Mouse (Mus musculus): ENCODE results near the gene Ogdh. TPM values are rescaled to one million over a fixed set of nuclear protein-coding genes. Genes with fewer than 3 reads are reported as not detected.

Ogdh gene
- polyA plus RNA-seq, 1 experiment from 2014 or later, result 155 TPM

DNA sequence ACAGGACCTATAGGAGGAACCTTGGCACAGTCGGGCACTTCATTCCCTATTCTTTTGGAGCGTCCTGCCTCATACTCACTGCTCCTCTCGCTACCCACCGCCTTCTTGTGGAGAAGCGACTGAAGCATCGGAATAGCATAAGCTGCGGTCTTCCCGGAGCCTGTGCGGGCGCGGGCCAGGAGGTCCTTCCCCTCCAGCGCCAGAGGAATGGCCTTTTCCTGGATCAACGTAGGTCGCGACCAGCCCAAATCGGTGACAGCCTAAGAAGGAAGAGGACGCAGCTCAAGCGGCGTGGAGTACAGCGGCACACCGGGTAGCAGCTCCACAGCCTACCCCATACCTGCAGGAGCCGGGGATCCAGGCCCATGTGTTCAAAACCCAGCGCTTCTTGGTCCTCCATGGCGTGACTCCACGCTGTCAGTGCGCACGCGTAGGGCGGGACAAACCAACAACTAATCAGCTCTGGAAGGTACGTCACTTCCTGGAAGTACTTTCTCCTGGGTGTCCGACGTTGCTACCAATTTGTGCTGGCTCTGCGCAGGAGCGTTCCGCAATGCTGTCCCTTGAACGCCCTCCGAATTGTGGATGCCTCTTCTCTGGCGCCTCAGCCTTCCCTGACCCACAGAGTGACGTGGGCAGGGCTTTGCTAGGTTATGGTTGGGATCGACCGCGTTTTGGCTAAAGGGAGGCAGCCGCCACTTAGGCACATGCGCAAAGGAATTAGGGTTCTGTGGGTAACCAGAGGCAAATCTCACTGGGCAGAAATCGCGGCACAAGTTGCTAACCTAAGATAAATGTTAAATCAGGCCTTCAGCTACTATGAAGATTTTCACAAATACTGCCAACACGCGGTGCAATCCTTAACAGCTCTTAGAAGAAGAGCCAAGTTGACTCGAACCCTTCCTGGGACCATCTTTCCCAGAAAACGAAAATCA lies 23.8 kb upstream of the Ogdh start, which contains the start of gene Ddx56:
Ddx56 (minus strand) TSS at position 453 of the 935 bp plus-strand sequence.
- Histone ChIP-seq H3K4me2 (replicated peaks; ENCODE audit: low read depth, low read length) (peak within 1 kb of the TSS; percentile 87), H3K36me3 (ENCODE audit: insufficient read depth, low read length) (peaks cover 45% of the 10 kb centered on the region), H3K9me3 (ENCODE audit: low read length) (no peaks in the 10 kb centered on the region), H3K27ac (ENCODE audit: low read length) (peak within 1 kb of the TSS; percentile 97), H3K27me3 (ENCODE audit: insufficient read depth, low read length) (no peaks in the 10 kb centered on the region), H3K4me1 (ENCODE audit: insufficient read depth, low read length) (peaks cover 8% of the 10 kb centered on the region), H3K4me3 (ENCODE audit: low read length) (peak within 1 kb of the TSS; percentile 95), H3K9ac (replicated peaks; ENCODE audit: low read length) (peak within 1 kb of the TSS; percentile 81)
- 1% methylated on average over 50 of the region's 50 CpGs for WGBS
- peak; percentile 98 for ATAC-seq (ENCODE audit: low FRiP score, low TSS enrichment)

DNA sequence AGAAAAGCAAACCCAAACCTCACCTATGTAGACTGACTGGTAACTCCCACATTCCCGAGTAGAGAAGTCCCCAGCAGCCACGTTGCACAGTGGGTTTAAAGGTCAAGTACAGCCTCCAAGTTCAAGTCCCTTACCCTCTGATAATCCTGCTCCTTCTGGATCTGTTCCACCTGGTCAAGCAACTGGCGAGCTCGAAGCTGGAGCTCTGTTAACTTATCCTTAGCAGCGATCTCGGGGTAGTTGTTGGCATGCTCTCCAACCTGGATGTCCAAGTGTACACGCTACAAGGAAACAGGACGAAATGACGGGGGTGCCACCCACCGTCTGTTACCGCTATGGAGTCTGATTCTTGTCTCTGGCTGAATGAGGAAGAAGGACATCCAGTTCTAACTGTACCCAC lies 17.8 kb upstream of the Ogdh start:
- ATAC-seq (ENCODE audit: low FRiP score, low TSS enrichment), result no peak
- H3K9me3 ChIP-seq (ENCODE audit: low read length), result no peaks in the 10 kb centered on the region
- WGBS, result 35% methylated on average over 11 of the region's 11 CpGs
- peak overlapping the region; percentile 90 for H3K4me2 ChIP-seq (replicated peaks; ENCODE audit: low read depth, low read length)
- no peaks in the 10 kb centered on the region for H3K27me3 ChIP-seq (ENCODE audit: insufficient read depth, low read length)
- H3K4me1 ChIP-seq (ENCODE audit: insufficient read depth, low read length), result peaks cover 18% of the 10 kb centered on the region
- peaks cover 10% of the 10 kb centered on the region; the same call in 1 of the 2 replicates for H3K36me3 ChIP-seq (ENCODE audit: insufficient read depth, low read length)
- no peak overlapping the region for H3K27ac ChIP-seq (ENCODE audit: low read length)
- H3K9ac ChIP-seq (replicated peaks; ENCODE audit: low read length), result peak overlapping the region; percentile 93
- H3K4me3 ChIP-seq (ENCODE audit: low read length), result peak overlapping the region; percentile 94

DNA sequence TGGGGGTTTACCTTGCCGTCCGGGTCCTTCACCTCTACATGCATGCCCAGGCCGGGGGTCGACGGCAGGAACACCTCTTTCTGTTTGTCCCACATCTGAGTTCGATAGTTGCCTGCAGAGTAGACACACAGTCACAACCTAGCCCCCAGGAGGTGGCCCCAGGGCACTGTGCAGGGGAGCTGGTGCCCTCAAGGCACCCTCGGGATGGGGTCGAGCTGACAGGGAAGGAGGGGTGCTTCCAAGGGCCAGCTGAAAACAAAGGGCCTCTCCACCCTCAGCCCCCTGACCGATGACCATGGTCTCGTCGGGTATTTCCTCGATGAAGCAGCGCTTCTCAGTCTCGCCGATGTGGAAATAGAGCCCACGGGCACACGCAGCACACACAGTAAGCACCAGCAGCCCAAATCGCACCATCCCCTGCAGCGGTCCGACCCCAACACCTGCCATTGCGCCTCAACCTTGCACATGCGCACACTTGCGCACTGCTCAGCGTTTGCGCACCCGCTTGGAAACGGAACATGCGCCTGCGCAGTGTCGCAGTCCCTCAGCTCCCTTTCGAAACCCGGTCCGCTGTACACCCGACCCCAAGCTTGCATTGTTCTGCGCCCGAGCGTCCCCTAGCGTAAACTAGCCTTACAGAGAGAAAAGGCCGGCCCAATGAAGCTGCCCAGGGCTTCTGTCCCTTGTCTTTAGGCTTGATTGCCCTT lies 16.9 kb upstream of the Ogdh start, which contains the start of gene Tmed4:
Tmed4 (minus strand) TSS at position 484 of the 707 bp plus-strand sequence.
- Histone ChIP-seq H3K4me2 (replicated peaks; ENCODE audit: low read depth, low read length) (peak within 1 kb of the TSS; percentile 90), H3K9ac (replicated peaks; ENCODE audit: low read length) (peak within 1 kb of the TSS; percentile 93), H3K36me3 (ENCODE audit: insufficient read depth, low read length) (peaks cover 10% of the 10 kb centered on the region; the same call in 1 of the 2 replicates), H3K9me3 (ENCODE audit: low read length) (no peaks in the 10 kb centered on the region), H3K4me3 (ENCODE audit: low read length) (peak within 1 kb of the TSS; percentile 94), H3K4me1 (ENCODE audit: insufficient read depth, low read length) (peaks cover 18% of the 10 kb centered on the region), H3K27ac (ENCODE audit: low read length) (peak within 1 kb of the TSS; percentile 50), H3K27me3 (ENCODE audit: insufficient read depth, low read length) (no peaks in the 10 kb centered on the region)
- ATAC-seq (ENCODE audit: low FRiP score, low TSS enrichment), result peak; percentile 97
- WGBS, result under 1% methylated on average over 39 of the region's 39 CpGs

DNA sequence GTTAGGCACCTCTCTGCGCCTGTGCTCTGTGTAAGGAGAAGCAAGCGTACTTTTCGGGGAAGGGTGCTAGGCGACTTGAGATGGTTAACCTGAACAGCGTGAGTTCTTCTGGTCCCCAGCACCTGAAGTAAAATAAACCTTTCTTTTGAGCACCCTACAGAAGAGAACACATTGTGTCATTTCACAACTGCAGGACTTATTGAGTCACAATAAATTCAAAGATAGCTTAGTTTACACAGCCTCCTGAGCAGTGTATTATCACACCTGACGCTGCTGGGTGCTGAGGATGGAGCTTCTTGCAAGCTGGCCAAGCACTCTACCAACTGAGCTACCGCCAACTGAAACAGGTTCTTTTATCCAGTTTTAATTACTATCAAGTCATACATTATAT lies 16.3 kb upstream of the Ogdh start:
- peaks cover 18% of the 10 kb centered on the region for H3K4me1 ChIP-seq (ENCODE audit: insufficient read depth, low read length)
- no peak overlapping the region for H3K27ac ChIP-seq (ENCODE audit: low read length)
- 24% methylated on average over 7 of the region's 7 CpGs for WGBS
- H3K4me3 ChIP-seq (ENCODE audit: low read length), result peak overlapping the region; percentile 94
- peaks cover 10% of the 10 kb centered on the region; the same call in 1 of the 2 replicates for H3K36me3 ChIP-seq (ENCODE audit: insufficient read depth, low read length)
- 0 out of 2 replicates have a peak, but pooled peaks cover 2% of the 10 kb centered on the region for H3K9me3 ChIP-seq (ENCODE audit: low read length)
- H3K9ac ChIP-seq (replicated peaks; ENCODE audit: low read length), result peak overlapping the region; percentile 93
- H3K4me2 ChIP-seq (replicated peaks; ENCODE audit: low read depth, low read length), result peak overlapping the region; percentile 90
- no peak for ATAC-seq (ENCODE audit: low FRiP score, low TSS enrichment)
- no peaks in the 10 kb centered on the region for H3K27me3 ChIP-seq (ENCODE audit: insufficient read depth, low read length)

DNA sequence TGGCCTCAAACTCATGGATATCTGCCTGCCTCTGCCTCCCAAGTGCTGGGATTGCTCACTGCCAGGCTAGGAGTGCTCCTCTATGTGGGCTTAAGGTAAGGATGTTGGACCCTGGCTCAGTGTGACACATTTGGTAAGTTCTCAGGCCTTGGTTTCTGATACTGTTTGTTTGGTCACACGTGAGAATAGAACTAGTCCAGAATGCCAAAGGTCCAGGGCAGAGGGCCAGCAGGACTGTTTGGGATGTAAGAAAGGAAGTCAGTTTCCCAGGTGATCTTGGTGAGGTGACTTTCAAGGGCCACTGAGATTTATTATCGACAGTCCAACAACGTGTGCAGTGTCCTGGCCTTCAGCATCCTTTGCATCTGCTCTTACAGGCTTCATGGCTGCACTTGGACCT lies 15.0 kb upstream of the Ogdh start:
- H3K27ac ChIP-seq (ENCODE audit: low read length), result no peak overlapping the region
- peaks cover 9% of the 10 kb centered on the region; the same call in 1 of the 2 replicates for H3K9me3 ChIP-seq (ENCODE audit: low read length)
- H3K4me2 ChIP-seq (replicated peaks; ENCODE audit: low read depth, low read length), result no peak overlapping the region
- H3K27me3 ChIP-seq (ENCODE audit: insufficient read depth, low read length), result no peaks in the 10 kb centered on the region
- H3K4me3 ChIP-seq (ENCODE audit: low read length), result no peak overlapping the region
- H3K4me1 ChIP-seq (ENCODE audit: insufficient read depth, low read length), result peaks cover 18% of the 10 kb centered on the region
- whole genome bisulfite sequencing, result 71% methylated on average over 3 of the region's 3 CpGs
- peaks cover 4% of the 10 kb centered on the region; the same call in 1 of the 2 replicates for H3K36me3 ChIP-seq (ENCODE audit: insufficient read depth, low read length)
- ATAC-seq (ENCODE audit: low FRiP score, low TSS enrichment), result no peak
- H3K9ac ChIP-seq (replicated peaks; ENCODE audit: low read length), result no peak overlapping the region

DNA sequence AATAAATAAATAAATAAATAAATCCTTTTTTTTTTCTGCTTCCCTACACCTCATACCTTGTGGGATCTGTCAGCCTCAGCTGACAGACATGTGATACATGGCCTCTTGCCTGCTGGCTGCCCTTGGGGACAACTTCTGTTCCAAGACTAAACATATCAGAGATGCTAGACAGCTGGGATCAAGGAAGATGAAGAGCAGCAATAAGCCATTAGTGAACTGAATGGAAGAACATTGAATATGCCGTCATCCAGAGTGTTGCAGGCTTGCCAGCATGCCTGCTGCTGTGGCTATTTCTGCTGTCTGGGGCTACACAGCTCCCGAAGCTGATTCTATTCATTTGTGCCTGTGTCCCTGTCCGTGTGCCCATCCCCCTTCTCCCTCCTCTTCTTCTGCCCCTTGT lies 8.5 kb upstream of the Ogdh start:
- Histone ChIP-seq H3K4me1 (ENCODE audit: insufficient read depth, low read length) (no peaks in the 10 kb centered on the region), H3K4me2 (replicated peaks; ENCODE audit: low read depth, low read length) (no peak overlapping the region), H3K9ac (replicated peaks; ENCODE audit: low read length) (no peak overlapping the region), H3K9me3 (ENCODE audit: low read length) (peaks cover 9% of the 10 kb centered on the region; the same call in 1 of the 2 replicates), H3K27ac (ENCODE audit: low read length) (no peak overlapping the region), H3K36me3 (ENCODE audit: insufficient read depth, low read length) (no peaks in the 10 kb centered on the region), H3K27me3 (ENCODE audit: insufficient read depth, low read length) (no peaks in the 10 kb centered on the region), H3K4me3 (ENCODE audit: low read length) (no peak overlapping the region)
- ATAC-seq (ENCODE audit: low FRiP score, low TSS enrichment), result no peak
- WGBS, result 76% methylated on average over 3 of the region's 3 CpGs

DNA sequence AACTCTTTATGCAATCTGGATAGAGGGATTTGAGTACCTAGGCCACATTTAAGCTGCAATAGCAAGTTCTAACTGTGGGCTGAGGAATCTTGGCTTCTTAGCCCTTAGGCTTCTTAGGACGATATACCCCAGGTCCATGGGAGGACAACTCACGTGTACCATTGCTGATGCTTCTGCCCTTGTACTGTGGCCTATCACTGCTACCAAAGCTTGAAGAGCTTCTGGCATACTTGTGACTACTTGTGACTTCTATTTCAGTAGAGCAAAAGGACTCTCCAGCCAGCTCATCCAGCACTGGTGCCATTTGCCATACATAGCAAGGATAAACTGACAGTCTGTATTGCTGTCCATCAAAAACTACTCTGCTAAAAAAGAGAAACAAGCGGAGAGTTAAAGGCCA lies 1.3 kb upstream of the Ogdh start:
- no peak for ATAC-seq (ENCODE audit: low FRiP score, low TSS enrichment)
- Histone ChIP-seq H3K9me3 (ENCODE audit: low read length) (no peaks in the 10 kb centered on the region), H3K9ac (replicated peaks; ENCODE audit: low read length) (no peak overlapping the region), H3K27ac (ENCODE audit: low read length) (no peak overlapping the region), H3K36me3 (ENCODE audit: insufficient read depth, low read length) (no peaks in the 10 kb centered on the region), H3K4me1 (ENCODE audit: insufficient read depth, low read length) (peaks cover 7% of the 10 kb centered on the region), H3K4me3 (ENCODE audit: low read length) (no peak overlapping the region), H3K27me3 (ENCODE audit: insufficient read depth, low read length) (no peaks in the 10 kb centered on the region), H3K4me2 (replicated peaks; ENCODE audit: low read depth, low read length) (no peak overlapping the region)
- WGBS, result 95% methylated on average over 3 of the region's 3 CpGs

DNA sequence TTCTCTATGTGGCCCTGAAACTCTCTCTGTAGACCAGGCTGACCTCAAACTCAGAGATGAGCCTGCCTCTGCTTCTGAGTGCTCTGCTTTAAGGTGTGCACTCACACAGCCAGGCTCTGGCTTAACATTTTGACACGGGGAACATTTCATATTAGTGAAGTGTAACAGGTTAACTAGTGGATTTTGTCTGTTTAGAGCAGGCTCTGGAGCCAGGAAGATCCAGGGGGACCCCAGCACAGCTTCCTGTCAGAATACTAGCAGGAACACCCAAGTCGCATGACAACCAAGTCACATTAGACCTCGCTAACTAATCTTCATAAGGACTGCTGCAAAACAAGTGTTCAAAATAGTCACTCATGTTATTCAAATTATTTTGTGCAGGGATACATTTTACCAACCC lies 550 bp upstream of the Ogdh start:
- Histone ChIP-seq H3K36me3 (ENCODE audit: insufficient read depth, low read length) (no peaks in the 10 kb centered on the region), H3K9ac (replicated peaks; ENCODE audit: low read length) (peak overlapping the region; percentile 86), H3K4me2 (replicated peaks; ENCODE audit: low read depth, low read length) (peak overlapping the region; percentile 70), H3K4me1 (ENCODE audit: insufficient read depth, low read length) (peaks cover 7% of the 10 kb centered on the region), H3K9me3 (ENCODE audit: low read length) (no peaks in the 10 kb centered on the region), H3K27me3 (ENCODE audit: insufficient read depth, low read length) (no peaks in the 10 kb centered on the region), H3K27ac (ENCODE audit: low read length) (peak overlapping the region; percentile 94; the same call in 1 of the 2 replicates), H3K4me3 (ENCODE audit: low read length) (peak overlapping the region; percentile 80)
- WGBS, result 31% methylated on average over 3 of the region's 3 CpGs
- ATAC-seq (ENCODE audit: low FRiP score, low TSS enrichment), result no peak

DNA sequence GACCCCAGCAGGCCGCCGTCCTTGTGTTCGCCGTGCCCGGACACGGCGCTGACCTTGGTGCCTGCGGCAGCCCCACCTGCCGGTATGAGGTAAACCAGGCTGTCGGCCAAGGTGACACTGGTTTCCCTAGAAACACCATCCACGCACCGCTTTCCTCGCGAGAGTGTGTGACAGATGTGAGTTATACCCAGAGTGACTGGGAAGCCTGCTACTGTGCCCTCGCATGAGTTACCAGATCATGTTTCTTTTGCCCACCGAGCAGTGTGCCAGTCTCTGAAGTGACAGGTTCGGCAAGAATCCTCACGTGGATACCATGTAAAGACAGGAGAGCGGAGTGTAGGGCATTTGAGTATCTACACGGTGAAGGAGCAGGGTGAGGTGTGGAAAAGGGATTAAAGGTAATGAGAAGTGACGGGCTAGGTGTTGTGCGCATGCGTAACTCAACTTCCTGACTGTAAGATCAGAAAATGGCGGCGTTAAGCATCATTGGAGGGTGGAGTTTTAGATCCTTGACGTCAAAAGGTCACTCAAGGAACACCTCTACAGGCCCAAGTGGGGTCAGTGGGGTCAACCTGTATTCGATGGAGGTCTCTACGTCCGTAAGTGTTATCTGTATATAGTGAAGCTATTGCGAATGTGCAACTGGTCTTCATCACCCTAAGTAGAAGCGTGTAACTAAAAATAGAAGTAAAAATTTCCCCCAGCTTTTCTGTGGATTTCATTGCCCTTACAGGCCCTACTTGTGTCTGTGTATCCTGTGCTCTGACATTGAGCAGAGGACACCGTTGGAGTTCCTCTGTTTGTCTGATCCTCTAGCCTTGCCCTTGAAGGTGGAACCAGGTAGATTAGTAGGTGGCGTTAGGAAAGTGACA lies 919 bp downstream of the Ogdh start:
- Histone ChIP-seq H3K36me3 (ENCODE audit: insufficient read depth, low read length) (peaks cover 6% of the 10 kb centered on the region; the same call in 1 of the 2 replicates), H3K9ac (replicated peaks; ENCODE audit: low read length) (peak overlapping the region; percentile 86), H3K27me3 (ENCODE audit: insufficient read depth, low read length) (no peaks in the 10 kb centered on the region), H3K4me3 (ENCODE audit: low read length) (peak overlapping the region; percentile 80), H3K4me2 (replicated peaks; ENCODE audit: low read depth, low read length) (peak overlapping the region; percentile 89), H3K9me3 (ENCODE audit: low read length) (no peaks in the 10 kb centered on the region), H3K27ac (ENCODE audit: low read length) (peak overlapping the region; percentile 94), H3K4me1 (ENCODE audit: insufficient read depth, low read length) (peaks cover 7% of the 10 kb centered on the region)
- ATAC-seq (ENCODE audit: low FRiP score, low TSS enrichment), result peak; percentile 74
- WGBS, result 17% methylated on average over 33 of the region's 33 CpGs
